Mouse (Mus musculus) cerebellum, postnatal 4 days (tissue): ENCODE results near the gene Hectd4.
"Not testable (repeated sequence)": the region's sequence is repeated elsewhere in the genome, so short reads cannot be mapped to it uniquely, and the experiment has no call there.

ENCODE experiments used
- DNase-seq, 2 experiments: peaks; one replicate each; pipeline ENCODE4 v3.0.0; 2022; ENCODE audit warnings: low spot score in 2 of 2, mixed read lengths in 1 of 2

The Hectd4 gene

GRCm38 (mm10) chr5:121284816-121285215, 64.8 kb downstream of the Hectd4 start:
- DNase-seq, result no peak

- DNase-seq, result no peak
These were observed 67.2 kb downstream of the Hectd4 start for GRCm38 (mm10) chr5:121287213-121287612.

DNA sequence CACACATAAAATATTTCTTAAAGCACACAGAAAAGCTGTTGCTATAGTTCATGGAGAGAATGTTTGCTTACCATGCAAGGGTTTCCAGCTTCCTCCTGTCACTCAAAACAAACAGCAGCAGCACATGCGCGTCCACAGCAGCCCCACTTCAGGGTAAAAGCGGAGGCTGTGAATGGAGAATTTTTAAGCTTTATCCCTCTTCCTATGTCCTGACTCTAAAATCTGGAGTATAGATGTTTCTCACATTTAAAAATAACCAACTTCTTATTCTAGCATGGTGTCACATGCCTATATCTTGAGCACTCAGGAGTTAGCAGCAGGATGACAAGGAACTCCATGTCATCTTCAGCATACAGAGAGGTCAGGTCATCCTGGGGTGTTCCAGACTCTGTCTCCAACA, 70.3 kb downstream of the Hectd4 start:
- no peak for DNase-seq

DNA sequence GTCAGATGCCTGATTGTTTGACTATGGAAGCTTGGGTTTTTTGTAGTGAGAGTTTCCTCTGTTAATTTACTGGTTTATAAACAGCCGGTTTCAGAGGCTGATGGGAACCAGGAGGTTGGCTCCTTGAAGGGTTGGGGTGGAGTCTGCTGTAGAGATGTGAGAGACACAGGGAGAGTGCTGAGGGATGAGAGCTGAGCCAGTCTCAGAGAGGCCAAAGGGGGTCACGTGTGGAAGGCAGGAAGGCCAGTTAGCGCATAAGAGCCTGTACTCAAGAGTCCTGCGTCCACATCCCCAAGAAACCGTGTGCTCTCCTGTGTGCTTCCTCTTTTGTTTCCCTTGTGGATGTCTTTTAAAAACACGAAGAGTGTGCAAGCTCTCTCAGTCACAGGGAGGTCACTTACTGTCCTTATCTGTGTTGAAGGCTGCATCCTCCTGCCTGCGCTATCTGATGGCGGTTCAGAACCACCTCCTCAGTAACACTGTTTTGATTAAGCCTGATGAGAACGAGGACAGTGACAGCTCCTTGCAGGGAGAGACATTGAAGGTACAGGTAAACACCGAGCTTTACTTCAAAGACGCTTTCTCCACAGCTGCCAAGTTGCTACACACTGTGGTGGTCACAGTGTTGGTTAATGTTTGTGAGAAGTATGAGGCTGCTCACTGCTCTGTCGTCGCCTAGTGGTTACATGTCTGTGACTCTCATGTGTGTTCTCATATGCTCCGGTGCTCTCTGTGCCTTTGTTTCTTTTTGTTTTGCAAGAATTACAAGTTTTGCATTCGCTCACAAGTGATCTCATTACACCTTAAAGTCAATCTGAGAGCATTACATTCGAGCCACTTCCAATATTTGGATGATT, 72.5 kb downstream of the Hectd4 start:
- no peak for DNase-seq

GRCm38 (mm10) chr5:121305009-121305408, 85.0 kb downstream of the Hectd4 start:
- DNase-seq, result no peak

- DNase-seq, result no peak
These were observed 87.6 kb downstream of the Hectd4 start for GRCm38 (mm10) chr5:121307620-121308019.

GRCm38 (mm10) chr5:121311576-121311975, 91.6 kb downstream of the Hectd4 start:
- no peak for DNase-seq

DNA sequence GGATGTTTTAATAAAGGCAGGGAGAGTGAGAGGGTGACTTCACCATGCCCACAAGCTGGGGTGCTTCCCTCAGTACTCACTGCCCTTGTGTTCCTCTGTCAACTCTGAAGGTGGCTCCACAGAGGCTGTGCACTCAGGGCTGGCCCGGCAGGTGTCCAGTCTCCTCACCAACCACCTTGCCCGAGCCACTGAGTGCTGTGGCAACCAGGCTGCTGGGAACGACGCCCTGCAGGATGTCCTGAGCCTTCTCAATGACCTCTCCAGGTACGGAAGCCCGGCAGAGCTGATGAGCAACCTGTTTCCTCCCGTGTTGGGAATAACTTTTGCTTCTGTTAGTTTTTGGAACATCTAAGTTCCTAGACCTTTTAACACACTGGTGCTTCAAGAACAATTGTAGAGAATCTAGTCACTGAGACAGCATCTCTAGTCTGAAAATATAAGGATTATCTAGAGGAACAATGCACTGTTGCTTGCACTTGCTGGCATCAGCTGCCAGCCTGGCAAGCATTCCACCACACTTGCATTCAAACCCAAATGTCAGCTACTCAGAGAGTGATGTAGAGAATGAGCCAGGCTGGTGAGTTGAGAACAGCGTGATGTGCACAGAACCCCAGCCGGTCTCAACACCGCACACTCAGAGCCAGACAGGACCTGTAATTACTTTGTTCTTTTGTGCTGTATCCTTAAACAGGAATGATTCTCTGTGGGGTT, 93.9 kb downstream of the Hectd4 start:
- DNase-seq, result no peak

DNA sequence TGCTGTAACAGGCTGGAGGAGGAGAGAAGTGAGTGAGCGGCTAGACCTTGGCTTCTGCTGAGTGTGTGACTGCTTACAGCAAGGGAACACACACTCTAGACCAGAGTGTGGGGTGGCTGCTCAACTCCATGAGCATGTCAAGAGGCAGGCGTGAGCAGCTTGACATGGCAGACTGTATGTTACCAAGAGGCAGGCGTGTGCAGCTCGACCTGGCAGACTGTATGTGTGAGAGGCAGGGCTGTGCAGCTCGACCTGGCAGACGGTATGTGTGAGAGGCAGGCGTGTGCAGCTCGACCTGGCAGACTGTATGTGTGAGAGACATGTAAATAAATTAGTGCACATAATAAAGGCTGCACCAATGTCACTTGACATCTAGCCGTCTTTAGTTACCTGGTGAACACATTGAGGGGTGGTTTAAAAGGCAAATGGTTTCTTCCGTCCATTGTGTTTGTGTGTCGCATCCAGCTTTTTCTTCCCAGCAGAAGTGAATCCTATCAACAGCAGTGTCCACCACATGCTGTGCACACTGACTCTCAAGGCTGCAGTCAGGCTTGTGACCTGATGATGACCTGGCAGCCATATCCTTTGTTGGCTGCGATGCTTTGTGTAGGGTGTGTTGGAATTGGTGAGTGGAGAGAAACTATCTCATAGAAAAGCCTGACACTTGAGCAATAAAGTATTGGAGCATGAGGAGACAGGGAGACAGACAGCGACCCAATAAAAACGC, 106.2 kb downstream of the Hectd4 start:
- DNase-seq, result no peak

DNA sequence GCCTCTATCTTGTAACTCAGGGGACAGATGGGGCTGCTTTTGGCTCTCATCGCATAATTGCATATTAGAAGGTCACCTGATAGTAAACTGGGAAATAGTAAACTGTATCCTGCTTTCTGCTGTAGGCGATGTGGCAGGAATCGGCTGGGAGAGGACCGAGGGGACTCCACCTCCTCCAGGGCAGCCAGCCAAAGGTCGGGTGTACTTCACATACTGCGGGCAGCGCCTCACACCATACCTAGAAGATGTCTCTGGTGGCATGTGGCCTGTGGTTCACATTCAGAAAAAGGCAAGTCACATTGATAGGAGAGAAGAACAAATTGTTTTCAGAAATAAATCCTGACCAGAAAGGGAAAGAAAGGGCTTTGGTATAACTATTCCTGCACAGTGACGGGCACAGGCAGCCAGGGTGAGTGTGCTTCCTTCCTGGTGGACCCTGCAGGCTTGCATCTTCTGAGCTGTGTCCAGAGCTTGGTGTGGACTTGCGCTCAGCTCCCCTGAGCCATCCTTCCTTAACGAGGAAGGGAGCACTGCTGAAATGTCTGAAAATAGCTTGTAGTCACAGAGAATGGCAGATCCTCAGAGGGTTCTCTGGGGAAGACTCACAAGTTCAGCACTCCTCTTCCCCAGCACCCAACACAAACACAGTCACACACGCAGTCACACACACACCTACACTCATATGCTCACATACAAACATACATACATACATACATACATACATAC, 109.5 kb downstream of the Hectd4 start:
- DNase-seq, result no peak

- DNase-seq, result not testable (repeated sequence)
These were observed 110.3 kb downstream of the Hectd4 start for GRCm38 (mm10) chr5:121330154-121330816.

DNA sequence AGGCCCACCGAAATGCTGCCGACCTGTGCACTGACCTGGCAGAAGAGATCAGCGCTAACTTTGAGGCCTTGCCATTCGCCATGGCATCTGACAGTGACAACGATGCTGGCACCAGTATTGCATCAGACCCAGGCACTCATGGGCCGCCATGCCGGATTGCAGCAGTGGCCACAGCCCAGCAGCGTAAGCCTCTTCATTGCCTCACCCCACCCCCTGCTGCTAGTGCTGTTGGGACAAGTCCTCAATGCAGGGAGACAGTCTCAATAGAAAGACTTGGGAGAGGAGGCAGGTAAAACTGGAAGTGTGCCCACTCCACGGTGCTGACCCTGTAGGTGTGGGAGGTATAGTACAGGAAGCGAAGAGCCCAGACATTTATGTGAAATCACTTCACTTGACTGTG, 111.7 kb downstream of the Hectd4 start:
- DNase-seq, result no peak

DNA sequence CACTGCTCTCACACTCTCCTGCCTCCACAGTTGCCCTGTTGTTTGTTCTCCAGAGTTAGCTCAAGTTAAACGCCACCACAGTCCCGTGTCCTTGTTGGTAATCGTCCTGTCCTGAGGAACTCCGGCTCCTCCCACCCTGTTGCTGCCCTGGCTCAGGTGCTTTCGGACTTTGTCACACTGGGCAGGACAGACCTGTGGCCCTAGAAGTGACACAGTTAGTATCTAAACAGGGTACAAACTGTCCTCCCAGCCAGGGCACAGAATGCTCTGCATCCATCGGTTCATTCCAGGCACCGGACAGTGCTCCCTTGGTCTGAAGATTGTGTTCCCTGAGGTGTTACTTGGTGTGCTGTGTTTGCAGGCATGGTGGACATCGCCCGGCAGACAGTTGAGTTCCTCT, 114.0 kb downstream of the Hectd4 start:
- no peak for DNase-seq

DNA sequence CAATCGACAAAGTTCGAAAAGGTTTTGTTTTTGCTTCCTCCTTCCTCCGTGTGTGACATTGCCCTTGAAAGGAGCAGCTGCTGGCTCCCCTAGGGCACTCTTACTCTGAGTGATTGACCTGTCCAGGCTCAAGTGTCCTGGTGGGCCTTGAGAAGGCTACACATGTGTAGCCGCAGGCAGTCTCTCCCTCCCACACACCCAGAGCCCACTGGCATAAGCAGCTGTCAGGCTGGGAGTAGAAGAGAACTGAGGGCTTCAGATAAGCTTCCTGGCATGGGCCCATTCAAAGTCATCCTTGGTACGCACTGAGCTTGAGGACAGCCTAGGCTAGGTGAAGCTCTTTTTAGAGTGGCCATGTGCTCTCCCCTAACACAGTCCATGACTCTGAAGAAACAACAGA, 114.4 kb downstream of the Hectd4 start:
- no peak for DNase-seq

DNA sequence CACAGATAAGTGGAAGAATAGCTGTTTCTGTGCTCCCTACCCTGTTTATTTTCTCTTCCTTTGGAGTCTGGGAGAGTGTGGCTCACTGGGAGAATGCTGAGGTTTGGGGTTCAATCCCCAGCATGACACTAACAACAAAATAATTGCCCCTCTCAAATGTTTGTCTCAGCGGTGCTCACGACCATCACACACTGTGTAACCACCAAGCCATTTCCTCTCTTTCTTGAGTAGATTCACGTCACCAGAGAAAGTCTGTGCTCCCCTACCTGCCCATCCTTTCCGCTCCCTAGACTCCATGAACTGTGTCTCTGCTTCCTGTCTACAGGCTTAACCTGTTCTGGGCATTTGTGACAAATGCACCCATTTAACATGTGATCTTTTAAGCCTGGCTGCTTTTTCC, 115.4 kb downstream of the Hectd4 start:
- no peak for DNase-seq

DNA sequence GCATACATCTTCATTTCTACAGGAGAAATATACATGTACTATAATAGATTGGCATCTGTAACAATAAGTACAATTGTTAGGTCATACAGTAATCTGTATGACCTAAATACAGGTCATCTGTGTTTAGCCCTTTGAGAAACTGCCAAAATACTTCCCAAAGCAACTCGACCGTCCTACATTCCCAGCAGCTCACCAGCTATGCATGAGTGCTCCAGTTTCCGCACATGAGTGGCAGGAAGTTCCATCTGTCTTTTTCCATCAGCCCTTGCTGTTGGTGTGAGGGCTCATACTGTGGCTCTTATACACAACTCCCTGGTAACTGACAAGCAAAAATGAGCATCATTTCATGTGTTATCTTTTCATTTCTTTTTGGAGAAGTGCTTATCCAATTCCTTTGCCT, 116.0 kb downstream of the Hectd4 start:
- no peak for DNase-seq

- DNase-seq, result no peak
These were observed 116.8 kb downstream of the Hectd4 start for GRCm38 (mm10) chr5:121336776-121337175.

DNA sequence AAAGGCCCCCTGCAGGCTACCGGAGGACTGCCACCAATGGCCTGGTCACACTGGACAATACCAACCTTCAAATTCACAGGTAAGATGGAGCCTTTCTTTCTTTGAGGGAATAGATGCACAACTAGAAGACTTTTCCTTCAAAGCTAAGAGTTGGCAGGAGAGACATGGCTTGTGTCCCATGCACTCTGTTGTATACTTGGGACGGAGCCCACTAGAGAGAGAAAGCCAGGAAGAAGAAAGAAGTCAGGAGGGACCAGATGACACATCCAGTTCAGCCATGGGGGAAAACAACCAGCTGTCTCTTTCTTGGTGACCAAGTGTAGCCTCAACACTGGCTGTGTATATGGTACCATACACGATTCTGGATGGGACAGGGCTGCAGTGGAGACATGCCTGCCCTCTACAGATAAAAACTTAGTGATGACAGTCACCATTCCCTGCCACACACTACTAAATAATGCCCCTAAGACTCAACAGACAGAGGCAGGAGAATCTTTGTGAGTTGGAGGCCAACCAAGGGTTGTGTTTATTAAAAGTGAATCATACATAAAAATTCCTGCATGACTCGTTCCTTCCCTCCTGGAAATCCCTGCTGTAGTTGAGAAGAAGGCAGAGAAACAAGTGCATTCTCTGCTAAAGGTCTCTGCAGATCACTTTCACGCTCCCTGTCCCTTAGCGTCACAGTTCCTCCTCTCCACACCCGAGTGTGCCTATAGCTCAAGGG, 119.7 kb downstream of the Hectd4 start:
- DNase-seq, result no peak

GRCm38 (mm10) chr5:121340965-121341473, 121.0 kb downstream of the Hectd4 start:
- no peak for DNase-seq

DNA sequence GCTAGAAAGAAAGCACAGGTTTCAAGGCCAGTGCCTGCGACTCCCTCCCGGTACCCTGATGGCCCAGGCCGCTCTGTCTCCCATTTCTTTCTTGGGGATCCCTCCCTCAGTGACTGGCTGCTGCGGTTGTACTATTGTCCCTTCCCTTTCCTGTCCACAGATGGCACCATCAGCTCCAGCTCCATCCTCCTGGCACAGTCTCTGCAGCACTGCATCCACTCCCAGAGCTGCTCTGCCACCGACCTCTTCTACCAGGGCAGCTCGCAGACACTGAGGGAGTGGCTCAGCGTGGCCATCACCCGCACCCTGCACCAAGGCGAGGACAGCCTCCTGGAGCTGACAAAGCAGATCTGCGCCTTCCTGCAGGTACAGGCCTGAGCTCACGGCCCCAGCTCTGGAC, 122.5 kb downstream of the Hectd4 start:
- no peak for DNase-seq
